In the genomic region with DNA sequence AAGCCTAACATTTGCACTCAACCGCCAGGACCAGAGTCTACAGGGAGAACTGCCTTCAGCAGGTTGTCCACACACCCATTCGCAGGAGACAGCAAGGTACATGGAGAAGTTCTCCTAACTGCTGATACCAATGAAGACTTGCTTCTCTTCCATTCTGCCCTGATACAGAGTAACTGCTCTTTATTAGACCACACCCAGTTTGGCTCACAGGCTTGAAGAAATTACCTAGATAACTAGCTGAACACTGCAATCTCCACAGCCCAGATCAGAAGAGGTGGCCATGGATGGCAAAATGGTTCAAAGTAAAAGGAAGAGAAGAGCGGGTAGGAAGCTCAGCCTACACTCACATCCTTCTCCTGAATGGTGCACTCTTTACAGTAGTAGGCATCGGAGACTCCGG, we compare ENCODE assay signal across 24 mouse cellular contexts. TPM values are rescaled to one million over a fixed set of nuclear protein-coding genes. Genes with fewer than 3 reads are reported as not detected.
DNase-seq lines count a peak whose midpoint lies in the region; ATAC-seq and TF ChIP-seq lines count a peak whose summit lies in the region.
"Had no signal": no experiment of that assay in that cellular context is flagged by ENCODE, and none has a peak within 500 bp of the region (broad histone marks: within the 10 kb centered on the region; RNA-seq: fewer than 3 reads in every experiment).

No protein-coding gene starts in this region.

- no peaks in the 10 kb centered on the region for H3K9me3 ChIP-seq in hindbrain, embryonic 10.5 days
- H3K9me3 ChIP-seq in hindbrain, postnatal 0 days (ENCODE audit: low read length), result no peaks in the 10 kb centered on the region
- H3K9me3 ChIP-seq in MEL (replicated peaks; ENCODE audit: insufficient read depth, low read length), result no peaks in the 10 kb centered on the region
- H3K9me3 ChIP-seq in erythroblast, embryonic 14.5 days (ENCODE audit: control insufficient read depth, low read length), result no peaks in the 10 kb centered on the region
- no peaks in the 10 kb centered on the region for H3K9me3 ChIP-seq in liver, embryonic 16.5 days (replicated peaks; ENCODE audit: control insufficient read depth, low read length)
- H3K9me3 ChIP-seq: forebrain, embryonic 10.5 days; heart, embryonic 15.5 days; hindbrain, embryonic 15.5 days; intestine, embryonic 15.5 days; lung, embryonic 15.5 days had no signal

- no peak overlapping the region for H3K27ac ChIP-seq in hindbrain, embryonic 10.5 days
- no peak overlapping the region for H3K27ac ChIP-seq in hindbrain, postnatal 0 days
- peak overlapping the region; percentile 32; the same call in 1 of the 2 replicates for H3K27ac ChIP-seq in MEL (ENCODE audit: control insufficient read depth, low read depth, low read length)
- peak overlapping the region; percentile 72 for H3K27ac ChIP-seq in liver, embryonic 16.5 days (ENCODE audit: low read length)
- H3K27ac ChIP-seq: forebrain, embryonic 10.5 days; heart, adult 2 months; heart, embryonic 15.5 days; hindbrain, embryonic 15.5 days; intestine, embryonic 15.5 days; lung, embryonic 15.5 days had no signal

- H3K4me3 ChIP-seq in hindbrain, embryonic 10.5 days, result 0 out of 2 replicates have a peak overlapping the region, but pooled peaks have one; percentile 2
- H3K4me3 ChIP-seq in hindbrain, postnatal 0 days (ENCODE audit: low read length), result no peak overlapping the region
- H3K4me3 ChIP-seq in MEL (ENCODE audit: control insufficient read depth in 1 of 2, insufficient read depth in 1 of 2, low read depth in 2 of 2, low read length in 2 of 2), result no peak overlapping the region
- H3K4me3 ChIP-seq in erythroblast, embryonic 14.5 days (replicated peaks), result peak overlapping the region; percentile 67
- H3K4me3 ChIP-seq in liver, embryonic 16.5 days (ENCODE audit: low read depth, low read length), result 0 out of 2 replicates have a peak overlapping the region, but pooled peaks have one; percentile 9
- H3K4me3 ChIP-seq: heart, adult 2 months; intestine, embryonic 15.5 days had no signal

- TF ChIP-seq RAD21 in MEL (IDR thresholded peaks at IDR 0.05; ENCODE audit: low read depth, low read length), result no peak

- TF ChIP-seq POLR2A in MEL (IDR thresholded peaks at IDR 0.05; ENCODE audit: control insufficient read depth in 1 of 2, insufficient read depth in 1 of 2, low read depth in 1 of 2, low read length in 2 of 2, poor library complexity in 1 of 2), result peak in 1 of 2 experiments; percentile 31; a peak in 1 of 4 replicates

- TF ChIP-seq EP300 in MEL (IDR thresholded peaks at IDR 0.05; ENCODE audit: low read depth in 1 of 2, low read length in 2 of 2), result peak in 1 of 2 experiments; percentile 73; a peak in 2 of 4 replicates

- TF ChIP-seq CTCF in hindbrain, postnatal 0 days (IDR thresholded peaks at IDR 0.05; ENCODE audit: low read depth), result no peak
- no peak for TF ChIP-seq CTCF in MEL (IDR thresholded peaks at IDR 0.05 in 2 of 3, conservative IDR thresholded peaks at IDR 0.05 in 1 of 3; ENCODE audit: control insufficient read depth in 1 of 3, insufficient read depth in 1 of 3, low read depth in 2 of 3, low read length in 3 of 3, poor library complexity in 1 of 3, severe bottlenecking in 1 of 3)

- ATAC-seq in hindbrain, postnatal 0 days, result no peak
- peak; percentile 15; the same call in 1 of the 2 replicates for ATAC-seq in liver, embryonic 16.5 days (ENCODE audit: low read depth)
- ATAC-seq: forebrain, embryonic 16.5 days; intestine, embryonic 15.5 days had no signal

- WGBS in hindbrain, embryonic 10.5 days, result 97% methylated on average over 5 of the region's 5 CpGs
- 96% methylated on average over 5 of the region's 5 CpGs for WGBS in hindbrain, postnatal 0 days
- WGBS in liver, embryonic 16.5 days (ENCODE audit: insufficient replicate concordance), result 61% methylated on average over 5 of the region's 5 CpGs

- H3K9ac ChIP-seq in hindbrain, postnatal 0 days (replicated peaks; ENCODE audit: low read length), result no peak overlapping the region
- H3K9ac ChIP-seq in MEL (ENCODE audit: control insufficient read depth, low read depth, low read length, poor library complexity, severe bottlenecking), result no peak overlapping the region
- H3K9ac ChIP-seq in liver, embryonic 16.5 days (ENCODE audit: low read depth, low read length), result peak overlapping the region; percentile 33
- H3K9ac ChIP-seq: heart, embryonic 15.5 days; hindbrain, embryonic 15.5 days; intestine, embryonic 15.5 days; lung, embryonic 15.5 days had no signal

- peaks cover 25% of the 10 kb centered on the region for H3K4me1 ChIP-seq in hindbrain, embryonic 10.5 days (replicated peaks)
- H3K4me1 ChIP-seq in hindbrain, postnatal 0 days (ENCODE audit: insufficient read depth, low read length), result peaks cover 8% of the 10 kb centered on the region; the same call in 1 of the 2 replicates
- peaks cover 5 to 17% of the 10 kb centered on the region in 2 experiments for H3K4me1 ChIP-seq in MEL (ENCODE audit: control insufficient read depth in 1 of 2, insufficient read depth in 2 of 2, low read length in 2 of 2)
- peaks cover 65% of the 10 kb centered on the region for H3K4me1 ChIP-seq in erythroblast, embryonic 14.5 days (ENCODE audit: control insufficient read depth)
- peaks cover 24% of the 10 kb centered on the region for H3K4me1 ChIP-seq in liver, embryonic 16.5 days (ENCODE audit: control insufficient read depth, low read depth, low read length)

- no peak for DNase-seq in hindbrain, embryonic 10.5 days (ENCODE audit: low spot score)
- no peak for DNase-seq in hindbrain, postnatal 0 days (ENCODE audit: low spot score)
- DNase-seq in MEL (ENCODE audit: low read depth, low spot score), result peak; percentile 73
- DNase-seq in thymus, postnatal 14 days, result no peak
- DNase-seq in heart, adult 8-10 months (ENCODE audit: low spot score), result no peak
- DNase-seq in spleen, adult 18-20 months, result no peak
- DNase-seq: adrenal gland, postnatal 25 days; cerebellum, adult 18-20 months; cerebellum, postnatal 14 days; gastrocnemius, postnatal 10 days; heart, adult 2 months; heart, postnatal 4 days; kidney, adult 8-10 months; kidney, postnatal 36 days; lung, postnatal 36 days had no signal

- peaks cover 45% of the 10 kb centered on the region for H3K79me2 ChIP-seq in MEL (ENCODE audit: control insufficient read depth, insufficient read depth, low read length, poor library complexity)

- H3K36me3 ChIP-seq in hindbrain, embryonic 10.5 days, result peaks cover 60% of the 10 kb centered on the region
- peaks cover 32% of the 10 kb centered on the region for H3K36me3 ChIP-seq in hindbrain, postnatal 0 days (ENCODE audit: insufficient read depth, low read length)
- peaks cover 19 to 34% of the 10 kb centered on the region in 2 experiments for H3K36me3 ChIP-seq in MEL (ENCODE audit: control insufficient read depth in 1 of 2, insufficient read depth in 2 of 2, low read length in 2 of 2)
- peaks cover 66% of the 10 kb centered on the region for H3K36me3 ChIP-seq in erythroblast, embryonic 14.5 days (ENCODE audit: control insufficient read depth)
- H3K36me3 ChIP-seq in liver, embryonic 16.5 days (ENCODE audit: control insufficient read depth, insufficient read depth), result peaks cover 48% of the 10 kb centered on the region

- no peaks in the 10 kb centered on the region for H3K27me3 ChIP-seq in hindbrain, embryonic 10.5 days (ENCODE audit: insufficient read depth, poor library complexity, severe bottlenecking)
- H3K27me3 ChIP-seq in hindbrain, postnatal 0 days (ENCODE audit: insufficient read depth, low read length), result no peaks in the 10 kb centered on the region
- no peaks in the 10 kb centered on the region for H3K27me3 ChIP-seq in MEL (ENCODE audit: control insufficient read depth in 1 of 2, insufficient read depth in 2 of 2, low read length in 2 of 2)
- H3K27me3 ChIP-seq in erythroblast, embryonic 14.5 days (ENCODE audit: control insufficient read depth), result no peaks in the 10 kb centered on the region
- no peaks in the 10 kb centered on the region for H3K27me3 ChIP-seq in liver, embryonic 16.5 days (ENCODE audit: control insufficient read depth, insufficient read depth, low read depth, low read length)
- H3K27me3 ChIP-seq: heart, embryonic 15.5 days; hindbrain, embryonic 15.5 days; intestine, embryonic 15.5 days; lung, embryonic 15.5 days had no signal

- no peak overlapping the region for H3K4me2 ChIP-seq in hindbrain, postnatal 0 days (ENCODE audit: low read depth, low read length)
- peak overlapping the region; percentile 88 for H3K4me2 ChIP-seq in liver, embryonic 16.5 days (ENCODE audit: low read depth, low read length)
- H3K4me2 ChIP-seq: heart, embryonic 15.5 days; midbrain, embryonic 11.5 days had no signal

RNA-seq across cellular contexts. Expression of a gene that starts 1.7 kb away (rescaled TPM):
- polyA plus RNA-seq in hindbrain, embryonic 10.5 days (2016; fragmentation: Nextera tagmentation; extraction: Ambion mirVana), result 212 and 249 TPM in 2 replicates
- total RNA-seq in hindbrain, postnatal 0 days (2014; rRNA removed), result 29.0 and 29.7 TPM in 2 replicates
- 102 and 110 TPM in 2 replicates for polyA plus RNA-seq in hindbrain, postnatal 0 days (2015; fragmentation: Nextera tagmentation; extraction: Ambion mirVana)
- total RNA-seq in MEL (2012; rRNA removed), result 112 and 128 TPM in 2 replicates
- 100 to 1,000 TPM in 1 of 2 experiments, not detected in 1; 164 TPM for polyA plus RNA-seq in MEL (2012; ENCODE audit: insufficient read depth in 1 of 2, insufficient read length in 2 of 2, low read depth in 1 of 2, low replicate concordance in 2 of 2, missing spikeins in 1 of 2)
- 1.9 and 3.0 TPM in 2 replicates for polyA plus RNA-seq in erythroblast, embryonic 14.5 days (2012)
- polyA plus RNA-seq in liver, embryonic 16.5 days (2015; fragmentation: Nextera tagmentation; extraction: Ambion mirVana), result 72.6 and 79.6 TPM in 2 replicates
- total RNA-seq in heart, adult 8-10 months (2022), result 10 to 100 TPM; 31.9 to 39.3 (median 33.9) TPM

RNA-seq across cellular contexts. Expression of a gene that starts 2.1 kb away (rescaled TPM):
- 157 and 175 TPM in 2 replicates for polyA plus RNA-seq in hindbrain, embryonic 10.5 days (2016; fragmentation: Nextera tagmentation; extraction: Ambion mirVana)
- 536 and 538 TPM in 2 replicates for total RNA-seq in hindbrain, postnatal 0 days (2014; rRNA removed)
- 298 and 299 TPM in 2 replicates for polyA plus RNA-seq in hindbrain, postnatal 0 days (2015; fragmentation: Nextera tagmentation; extraction: Ambion mirVana)
- total RNA-seq in MEL (2012; rRNA removed), result 241 and 248 TPM in 2 replicates
- polyA plus RNA-seq in MEL (2012; ENCODE audit: insufficient read depth in 1 of 2, insufficient read length in 2 of 2, low read depth in 1 of 2, low replicate concordance in 2 of 2, missing spikeins in 1 of 2), result 1,000 to 10,000 TPM in 1 of 2 experiments, 100 to 1,000 TPM in 1; 447 to 1,242 TPM
- 17.5 and 19.1 TPM in 2 replicates for polyA plus RNA-seq in erythroblast, embryonic 14.5 days (2012)
- polyA plus RNA-seq in liver, embryonic 16.5 days (2015; fragmentation: Nextera tagmentation; extraction: Ambion mirVana), result 109 and 114 TPM in 2 replicates
- total RNA-seq in heart, adult 8-10 months (2022), result 1,000 to 10,000 TPM; 2,119 to 2,448 (median 2,260) TPM

RNA-seq across cellular contexts. Expression of a gene that starts 11.4 kb away (rescaled TPM):
- polyA plus RNA-seq in hindbrain, embryonic 10.5 days (2016; fragmentation: Nextera tagmentation; extraction: Ambion mirVana), result 18.6 and 19.1 TPM in 2 replicates
- 12.9 and 13.9 TPM in 2 replicates for total RNA-seq in hindbrain, postnatal 0 days (2014; rRNA removed)
- polyA plus RNA-seq in hindbrain, postnatal 0 days (2015; fragmentation: Nextera tagmentation; extraction: Ambion mirVana), result 14.0 and 14.5 TPM in 2 replicates
- total RNA-seq in MEL (2012; rRNA removed), result 21.6 and 23.5 TPM in 2 replicates
- polyA plus RNA-seq in MEL (2012; ENCODE audit: insufficient read depth in 1 of 2, insufficient read length in 2 of 2, low read depth in 1 of 2, low replicate concordance in 2 of 2, missing spikeins in 1 of 2), result 10 to 100 TPM in 1 of 2 experiments, not detected in 1; 20.7 TPM
- 1.7 and 2.3 TPM in 2 replicates for polyA plus RNA-seq in erythroblast, embryonic 14.5 days (2012)
- 11.7 and 14.9 TPM in 2 replicates for polyA plus RNA-seq in liver, embryonic 16.5 days (2015; fragmentation: Nextera tagmentation; extraction: Ambion mirVana)
- total RNA-seq in heart, adult 8-10 months (2022), result 100 to 1,000 TPM in 1 of 4 experiments, 10 to 100 TPM in 3; 50.6 to 129 (median 74.7) TPM

RNA-seq across cellular contexts. Expression of a gene that starts 56.1 kb away (rescaled TPM):
- polyA plus RNA-seq in hindbrain, embryonic 10.5 days (2016; fragmentation: Nextera tagmentation; extraction: Ambion mirVana), result 84.8 and 86.3 TPM in 2 replicates
- total RNA-seq in hindbrain, postnatal 0 days (2014; rRNA removed), result 47.2 and 48.7 TPM in 2 replicates
- 98.7 and 101 TPM in 2 replicates for polyA plus RNA-seq in hindbrain, postnatal 0 days (2015; fragmentation: Nextera tagmentation; extraction: Ambion mirVana)
- 87.9 and 109 TPM in 2 replicates for total RNA-seq in MEL (2012; rRNA removed)
- polyA plus RNA-seq in MEL (2012; ENCODE audit: insufficient read depth in 1 of 2, insufficient read length in 2 of 2, low read depth in 1 of 2, low replicate concordance in 2 of 2, missing spikeins in 1 of 2), result 100 to 1,000 TPM in 1 of 2 experiments, not detected in 1; 304 TPM
- 5.2 and 7.4 TPM in 2 replicates for polyA plus RNA-seq in erythroblast, embryonic 14.5 days (2012)
- polyA plus RNA-seq in liver, embryonic 16.5 days (2015; fragmentation: Nextera tagmentation; extraction: Ambion mirVana), result 53.2 and 55.3 TPM in 2 replicates
- total RNA-seq in heart, adult 8-10 months (2022), result 10 to 100 TPM in 1 of 4 experiments, 1 to 10 TPM in 3; 7.6 to 10.3 (median 9.6) TPM

Comparison
In these comparisons a context has a peak if more than half of its experiments do, and no peak if none do; other contexts are left out.
1. H3K4me3 ChIP-seq: peak in hindbrain, embryonic 10.5 days (single experiment), erythroblast, embryonic 14.5 days (single experiment) and liver, embryonic 16.5 days (single experiment); none in hindbrain, postnatal 0 days (single experiment) and MEL (0 of 2).
2. H3K27ac ChIP-seq: peak in MEL (single experiment) and liver, embryonic 16.5 days (single experiment); none in hindbrain, embryonic 10.5 days (single experiment) and hindbrain, postnatal 0 days (single experiment).
3. RNA of a gene that starts 1.7 kb away (polyA plus RNA-seq): 212 to 249 TPM in hindbrain, embryonic 10.5 days, 164 TPM in MEL, 102 to 110 TPM in hindbrain, postnatal 0 days and 72.6 to 79.6 TPM in liver, embryonic 16.5 days; 1.9 to 3.0 TPM in erythroblast, embryonic 14.5 days; every median in the first group is over 10 times any median in the second.